Mouse (Mus musculus): ENCODE measurements at regions not wholly inside any gene's neighbourhood (a gene's known extent, or its start where the extent isn't known, plus 50 kb on each side); places are given as distances from the start of the nearest gene placed in this dataset.

GRCm38 (mm10) chr3:35321991-35322390, 431.9 kb upstream of the Atp11b start:
- no peak for DNase-seq

GRCm38 (mm10) chr3:35322899-35323298, 431.0 kb upstream of the Atp11b start:
- no peak for DNase-seq

GRCm38 (mm10) chr3:35323450-35324077, 430.3 kb upstream of the Atp11b start:
- DNase-seq = no peak

- DNase-seq = no peak
Measured at GRCm38 (mm10) chr3:35324186-35324585, 429.7 kb upstream of the Atp11b start.

- no peak for DNase-seq
Measured at GRCm38 (mm10) chr3:35332534-35333272, 421.2 kb upstream of the Atp11b start.

GRCm38 (mm10) chr3:35334017-35334416, 419.9 kb upstream of the Atp11b start:
- no peak for DNase-seq

GRCm38 (mm10) chr3:35334546-35334945, 419.4 kb upstream of the Atp11b start:
- DNase-seq = no peak

- no peak for DNase-seq
Measured at GRCm38 (mm10) chr3:35335837-35336236, 418.1 kb upstream of the Atp11b start.

- DNase-seq = no peak
Measured at GRCm38 (mm10) chr3:35340525-35340924, 413.4 kb upstream of the Atp11b start.

- no peak for DNase-seq
Measured at GRCm38 (mm10) chr3:35340935-35341800, 412.7 kb upstream of the Atp11b start.

GRCm38 (mm10) chr3:35341840-35342239, 412.1 kb upstream of the Atp11b start:
- DNase-seq = no peak

GRCm38 (mm10) chr3:35342584-35342983, 411.3 kb upstream of the Atp11b start:
- no peak for DNase-seq

- no peak for DNase-seq
Measured at GRCm38 (mm10) chr3:35343936-35344335, 410.0 kb upstream of the Atp11b start.

GRCm38 (mm10) chr3:35349114-35349513, 404.8 kb upstream of the Atp11b start:
- DNase-seq = no peak

GRCm38 (mm10) chr3:35353442-35353841, 400.5 kb upstream of the Atp11b start:
- DNase-seq = no peak

- no peak for DNase-seq
Measured at GRCm38 (mm10) chr3:35353920-35354319, 400.0 kb upstream of the Atp11b start.

- no peak for DNase-seq
Measured at GRCm38 (mm10) chr3:35354356-35354755, 399.6 kb upstream of the Atp11b start.

GRCm38 (mm10) chr3:35357111-35357510, 396.8 kb upstream of the Atp11b start:
- DNase-seq = no peak

- no peak for DNase-seq
Measured at GRCm38 (mm10) chr3:35358541-35358940, 395.4 kb upstream of the Atp11b start.

GRCm38 (mm10) chr3:35359288-35359687, 394.6 kb upstream of the Atp11b start:
- no peak for DNase-seq

GRCm38 (mm10) chr3:35360515-35360914, 393.4 kb upstream of the Atp11b start:
- DNase-seq = no peak

GRCm38 (mm10) chr3:35361086-35361485, 392.8 kb upstream of the Atp11b start:
- DNase-seq = no peak

- DNase-seq = no peak
Measured at GRCm38 (mm10) chr3:35365431-35365830, 388.5 kb upstream of the Atp11b start.

GRCm38 (mm10) chr3:35372276-35372675, 381.6 kb upstream of the Atp11b start:
- no peak for DNase-seq

All from B cell, adult 2 months (primary cell).